Mouse (Mus musculus): ENCODE data around the gene St3gal3.
A peak's percentile ranks its signal among the peaks of the same experiment; 100 is the strongest.

The St3gal3 gene

DNA sequence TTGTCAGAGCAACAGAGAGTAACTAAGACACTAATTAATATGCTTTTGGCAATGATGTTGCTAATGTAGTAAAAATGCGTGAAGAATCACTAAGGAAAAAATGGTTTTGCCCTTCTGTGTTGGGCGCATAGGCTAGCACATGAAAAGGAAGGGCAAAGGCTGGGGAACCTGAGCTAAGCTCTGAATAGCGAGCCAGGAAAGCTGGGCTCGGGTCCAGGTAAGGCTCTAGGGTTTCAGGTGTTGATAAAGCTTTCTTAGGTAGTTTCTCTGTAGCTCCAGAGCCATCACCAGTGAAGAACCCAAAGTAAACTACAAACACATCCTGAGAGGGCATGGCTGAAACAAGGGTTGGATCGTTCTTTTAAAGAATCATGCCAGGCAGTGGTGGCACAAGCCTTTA is 6.8 kb upstream of the St3gal3 start:
- DNase-seq (ENCODE audit: low spot score in 2 of 2), result no peak

- peak; percentile 56 to 80 for DNase-seq (ENCODE audit: low spot score in 2 of 2)
These were observed 4.2 kb upstream of the St3gal3 start for GRCm38 (mm10) chr4:118138891-118139290.

- no peak for DNase-seq (ENCODE audit: low spot score in 2 of 2)
These were observed 3.1 kb upstream of the St3gal3 start for GRCm38 (mm10) chr4:118137857-118138256.

GRCm38 (mm10) chr4:118137311-118137710 is 2.6 kb upstream of the St3gal3 start:
- no peak for DNase-seq (ENCODE audit: low spot score in 2 of 2)

DNA sequence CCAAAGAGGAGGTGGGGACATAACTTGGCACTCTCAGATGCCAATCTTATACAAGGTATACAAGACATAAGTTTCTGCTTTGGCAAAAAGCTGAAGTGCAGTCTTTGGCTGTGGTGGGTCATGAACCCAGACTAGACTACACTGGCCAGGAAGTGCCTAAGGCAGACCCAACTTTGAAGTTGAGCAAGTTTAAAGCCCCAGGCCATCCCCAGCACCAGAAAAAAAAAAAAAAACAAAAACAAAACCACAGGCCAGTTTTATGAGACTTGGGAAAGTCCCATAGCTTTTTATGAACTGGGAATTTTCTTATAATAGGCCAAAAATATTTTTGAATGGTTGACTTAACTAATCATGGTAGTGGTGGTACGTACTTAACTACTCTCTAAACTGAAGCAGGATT is 700 bp upstream of the St3gal3 start:
- no peak for DNase-seq (ENCODE audit: low spot score in 2 of 2)

DNA sequence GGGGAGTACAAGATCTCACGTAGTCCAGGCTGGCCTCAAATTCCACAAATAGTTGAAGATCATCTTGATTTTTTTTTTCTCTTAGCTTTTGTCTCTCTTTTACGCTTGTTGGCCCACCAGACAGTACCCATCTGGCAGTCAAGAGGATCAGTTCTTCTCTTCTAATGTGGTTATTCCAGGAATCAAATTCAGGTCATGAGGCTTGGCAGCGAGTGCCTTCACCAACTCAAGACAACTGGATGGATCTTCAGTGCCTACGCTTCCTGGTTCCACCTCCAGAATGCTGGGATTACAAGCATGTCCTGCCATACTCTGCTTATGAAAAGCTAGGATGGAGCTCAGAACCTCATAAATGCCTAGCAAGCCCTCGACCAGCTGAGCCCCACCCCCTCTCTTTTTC is 3.4 kb downstream of the St3gal3 start:
- DNase-seq (ENCODE audit: low spot score in 2 of 2), result no peak

DNA sequence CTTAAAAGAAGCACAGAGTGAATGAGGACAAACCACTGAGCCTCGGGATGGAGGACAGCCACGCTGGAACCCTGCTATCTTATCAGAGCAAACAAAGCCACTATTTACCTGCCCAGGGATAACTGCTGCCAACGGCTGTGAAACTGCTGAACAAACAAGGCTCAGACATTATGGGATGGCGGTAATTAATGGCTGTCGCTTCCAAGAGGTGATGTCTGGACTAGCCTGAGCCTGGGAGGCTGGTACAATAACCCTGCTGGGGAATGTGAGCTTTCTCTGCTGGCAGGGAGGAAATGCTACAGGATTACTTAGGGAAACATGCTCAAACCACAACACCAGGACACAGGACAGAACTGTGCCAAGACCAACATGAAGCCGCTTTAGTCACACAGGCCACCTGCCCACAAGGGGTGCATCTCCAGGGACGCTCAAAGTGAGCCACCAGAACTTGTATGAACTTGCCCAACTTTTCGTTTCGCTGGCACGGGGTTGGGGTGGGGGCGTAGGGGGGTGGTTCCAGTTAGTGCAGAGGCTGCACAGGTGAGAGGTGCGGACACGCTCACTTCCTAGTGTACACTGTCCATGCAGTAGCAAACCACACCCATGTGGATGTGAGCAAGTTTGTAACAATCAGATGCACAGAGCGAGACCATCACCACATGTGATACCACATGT is 11.5 kb downstream of the St3gal3 start:
- DNase-seq (ENCODE audit: low spot score in 2 of 2), result no peak

- no peak for DNase-seq (ENCODE audit: low spot score in 2 of 2)
These were observed 12.6 kb downstream of the St3gal3 start for GRCm38 (mm10) chr4:118122078-118122477.

- no peak for DNase-seq (ENCODE audit: low spot score in 2 of 2)
These were observed 17.1 kb downstream of the St3gal3 start for GRCm38 (mm10) chr4:118117565-118117964.

DNA sequence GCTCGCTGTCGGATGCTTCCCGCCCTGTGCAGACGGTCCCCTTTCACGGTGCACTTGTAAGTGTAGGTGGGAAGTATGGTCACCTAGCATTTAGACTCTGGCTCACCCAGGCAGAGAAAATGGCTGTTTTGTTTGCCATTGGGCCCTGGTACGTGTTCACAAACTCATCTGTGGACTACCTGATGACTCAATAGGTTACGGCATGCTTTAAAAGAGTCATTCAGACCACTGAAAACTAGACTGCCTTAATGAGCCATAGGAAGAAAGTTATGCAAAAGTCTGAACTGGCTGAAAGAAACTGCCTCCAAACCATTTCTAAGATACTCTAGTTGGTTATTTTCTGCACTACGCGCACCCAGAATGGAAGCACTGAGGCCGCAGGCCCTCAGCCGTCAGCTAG is 18.6 kb downstream of the St3gal3 start:
- DNase-seq (ENCODE audit: low spot score in 2 of 2), result no peak

- DNase-seq (ENCODE audit: low spot score in 2 of 2), result no peak
These were observed 19.6 kb downstream of the St3gal3 start for GRCm38 (mm10) chr4:118115132-118115531.

DNA sequence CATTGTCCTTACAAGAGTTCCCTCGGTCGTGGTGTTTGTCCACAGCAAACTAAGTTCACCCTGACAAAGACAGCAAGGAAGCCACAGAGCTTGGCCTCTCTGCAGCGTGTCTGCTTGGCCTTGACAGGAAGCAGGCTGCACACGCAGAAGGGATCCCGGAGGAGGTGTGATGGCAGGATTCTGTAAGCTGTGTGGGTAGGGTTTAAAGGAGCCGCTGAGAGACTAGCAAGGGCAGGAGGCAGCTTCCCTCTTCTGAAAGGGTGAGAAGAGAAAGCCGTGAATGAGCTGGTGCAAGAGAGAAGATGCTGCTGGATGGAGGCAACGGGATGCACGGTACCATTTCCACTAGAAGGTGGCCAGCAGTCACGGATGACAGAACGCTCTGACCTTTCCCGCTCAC is 22.1 kb downstream of the St3gal3 start:
- no peak for DNase-seq (ENCODE audit: low spot score in 2 of 2)

DNA sequence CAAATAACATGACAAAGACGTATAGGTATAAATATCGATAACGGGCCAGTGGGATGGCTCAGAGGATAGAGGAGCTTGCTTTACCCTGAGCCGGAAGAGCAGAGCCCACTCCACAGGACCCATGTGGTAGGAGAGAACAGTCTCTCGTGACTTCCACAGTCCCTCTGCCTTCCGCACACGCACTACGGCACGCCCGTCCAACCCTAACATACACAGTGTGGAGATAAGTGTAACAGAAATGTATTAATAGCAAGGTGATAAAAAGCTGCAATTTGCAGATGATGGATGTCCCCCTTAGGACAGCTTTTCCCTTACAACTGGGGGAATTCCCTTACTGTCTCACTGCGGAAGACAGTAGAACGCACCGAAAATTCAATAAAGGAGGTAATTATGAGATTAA is 25.1 kb downstream of the St3gal3 start:
- DNase-seq (ENCODE audit: low spot score in 2 of 2), result no peak

GRCm38 (mm10) chr4:118108779-118109178 is 25.9 kb downstream of the St3gal3 start:
- no peak for DNase-seq (ENCODE audit: low spot score in 2 of 2)

GRCm38 (mm10) chr4:118105256-118106053 is 29.3 kb downstream of the St3gal3 start:
- DNase-seq (ENCODE audit: low spot score in 2 of 2), result no peak

GRCm38 (mm10) chr4:118103280-118103830 is 31.4 kb downstream of the St3gal3 start:
- DNase-seq (ENCODE audit: low spot score in 2 of 2), result no peak

DNA sequence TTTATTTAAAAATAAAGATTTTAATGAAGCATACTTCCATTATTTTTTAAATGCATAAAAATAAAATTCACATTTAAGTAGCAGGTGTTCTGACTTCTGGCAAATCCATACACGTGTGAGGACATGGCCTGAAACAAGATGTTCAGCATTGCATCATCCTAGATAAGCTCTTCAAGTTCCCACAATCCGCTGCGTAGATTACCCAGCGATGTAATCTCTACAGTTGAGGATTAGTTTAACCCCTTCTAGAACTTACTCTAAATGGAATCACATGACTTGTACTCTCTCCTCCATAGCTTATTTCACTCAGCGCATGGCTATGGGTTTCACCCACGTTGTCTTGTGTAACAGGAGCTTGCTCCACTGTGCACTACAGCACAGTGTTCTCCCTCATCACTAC is 33.2 kb downstream of the St3gal3 start:
- no peak for DNase-seq (ENCODE audit: low spot score in 2 of 2)

DNA sequence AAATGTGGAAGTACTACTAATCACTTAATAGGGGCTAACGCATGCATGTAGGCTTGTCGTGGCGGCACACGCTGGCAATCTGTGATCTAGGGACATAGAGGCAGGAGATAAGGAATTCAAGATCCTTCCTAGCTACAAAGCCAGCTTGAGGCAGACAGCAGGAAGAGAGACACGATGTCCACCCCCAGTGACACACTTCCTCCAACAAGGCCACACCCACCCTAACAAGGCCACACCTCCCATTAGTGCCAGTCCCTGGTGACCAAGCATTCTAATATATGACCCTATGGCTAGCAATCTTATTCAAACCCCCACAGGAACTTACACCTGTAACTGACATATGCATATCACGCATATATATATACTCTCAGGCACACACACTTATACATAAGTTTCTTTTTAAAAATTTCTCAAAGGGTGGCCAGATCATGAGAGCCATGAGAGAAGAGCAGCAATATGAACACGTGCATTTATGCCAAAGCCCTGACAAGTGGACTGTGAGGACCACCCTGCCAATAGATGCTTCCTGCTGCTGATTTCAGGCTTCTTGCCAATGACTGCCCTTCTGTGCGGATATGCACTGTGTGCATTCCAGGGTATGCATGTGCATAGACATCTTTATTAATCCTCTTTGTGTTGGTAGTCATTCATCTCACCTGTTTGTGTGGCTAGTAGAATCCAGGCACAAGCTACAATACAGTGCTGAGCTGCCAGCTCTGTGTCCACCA is 34.9 kb downstream of the St3gal3 start:
- peak in 1 of 2 experiments; percentile 46 for DNase-seq (ENCODE audit: low spot score in 2 of 2)

GRCm38 (mm10) chr4:118098571-118098970 is 36.1 kb downstream of the St3gal3 start:
- no peak for DNase-seq (ENCODE audit: low spot score in 2 of 2)

- no peak for DNase-seq (ENCODE audit: low spot score in 2 of 2)
These were observed 38.6 kb downstream of the St3gal3 start for GRCm38 (mm10) chr4:118096069-118096468.

GRCm38 (mm10) chr4:118092784-118093457 is 41.8 kb downstream of the St3gal3 start:
- no peak for DNase-seq (ENCODE audit: low spot score in 2 of 2)

- no peak for DNase-seq (ENCODE audit: low spot score in 2 of 2)
These were observed 44.3 kb downstream of the St3gal3 start for GRCm38 (mm10) chr4:118090449-118090848.

All from cerebellum, postnatal 4 days (tissue).